Comparison of ENCODE assay signal across 11 mouse cellular contexts in the genomic region with DNA sequence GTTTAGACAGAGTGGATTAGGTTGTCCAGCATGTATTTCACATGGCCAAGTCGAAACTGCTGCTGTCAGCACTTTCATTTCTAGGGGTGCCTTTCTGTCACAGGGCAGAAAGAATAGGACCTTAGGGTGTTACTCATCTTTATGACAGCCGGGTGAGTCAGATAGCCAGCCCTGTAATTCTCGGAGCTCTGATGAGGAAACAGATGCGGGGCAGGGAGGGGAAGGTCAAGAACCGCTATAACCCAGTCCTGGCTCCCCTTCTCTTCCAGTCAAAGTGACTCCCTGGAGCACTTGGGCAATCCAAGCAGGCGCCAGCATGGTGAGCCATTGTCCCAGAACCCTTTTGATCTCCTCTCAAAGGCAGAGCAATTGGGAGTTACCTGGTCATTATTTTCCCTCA.
DNase-seq lines count a peak whose midpoint lies in the region; ATAC-seq and TF ChIP-seq lines count a peak whose summit lies in the region.
"Had no signal": no experiment of that assay in that cellular context is flagged by ENCODE, and none has a peak within 500 bp of the region (broad histone marks: within the 10 kb centered on the region; RNA-seq: fewer than 3 reads in every experiment).

No protein-coding gene starts in this region.

- peak; percentile 58 for ATAC-seq in granulocyte monocyte progenitor cell, adult 5-6 weeks (replicated peaks; ENCODE audit: poor library complexity, severe bottlenecking)
- ATAC-seq in midbrain, embryonic 16.5 days, result no peak
- ATAC-seq: midbrain, embryonic 15.5 days had no signal

- H3K9ac ChIP-seq in MEL (ENCODE audit: control insufficient read depth, low read depth, low read length, poor library complexity, severe bottlenecking), result no peak overlapping the region
- H3K9ac ChIP-seq in midbrain, embryonic 16.5 days (ENCODE audit: low read depth, low read length), result no peak overlapping the region
- H3K9ac ChIP-seq: midbrain, embryonic 15.5 days had no signal

- no peak for TF ChIP-seq CTCF in kidney, adult 2 months (conservative IDR thresholded peaks at IDR 0.05; ENCODE audit: insufficient read depth, insufficient read length, low read depth, low read length)
- TF ChIP-seq CTCF in MEL (IDR thresholded peaks at IDR 0.05 in 2 of 3, conservative IDR thresholded peaks at IDR 0.05 in 1 of 3; ENCODE audit: control insufficient read depth in 1 of 3, insufficient read depth in 1 of 3, low read depth in 2 of 3, low read length in 3 of 3, poor library complexity in 1 of 3, severe bottlenecking in 1 of 3), result no peak

- H3K27me3 ChIP-seq in kidney, adult 2 months (replicated peaks; ENCODE audit: control insufficient read depth, insufficient read depth, low read length), result no peaks in the 10 kb centered on the region
- no peaks in the 10 kb centered on the region for H3K27me3 ChIP-seq in MEL (ENCODE audit: control insufficient read depth in 1 of 2, insufficient read depth in 2 of 2, low read length in 2 of 2)
- no peaks in the 10 kb centered on the region for H3K27me3 ChIP-seq in midbrain, embryonic 16.5 days (ENCODE audit: control insufficient read depth, insufficient read depth, low read depth, low read length)
- H3K27me3 ChIP-seq: midbrain, embryonic 15.5 days had no signal

- intact Hi-C loops in left cerebral cortex, postnatal 25 days (cut with DNase I), result no loop called here

- no peaks in the 10 kb centered on the region for H3K79me2 ChIP-seq in MEL (ENCODE audit: control insufficient read depth, insufficient read depth, low read length, poor library complexity)

- H3K27ac ChIP-seq in kidney, adult 2 months (ENCODE audit: insufficient read depth, low read depth, low read length), result no peak overlapping the region
- H3K27ac ChIP-seq in MEL (ENCODE audit: control insufficient read depth, low read depth, low read length), result no peak overlapping the region
- H3K27ac ChIP-seq in midbrain, embryonic 16.5 days (ENCODE audit: low read length), result no peak overlapping the region
- H3K27ac ChIP-seq: midbrain, embryonic 15.5 days had no signal

- TF ChIP-seq RAD21 in MEL (IDR thresholded peaks at IDR 0.05; ENCODE audit: low read depth, low read length), result no peak

- peak; percentile 43 for DNase-seq in kidney, adult 2 months
- DNase-seq in kidney, adult 8-10 months, result no peak
- DNase-seq in MEL (ENCODE audit: low read depth, low spot score) (peak; percentile 37), MN1 (ENCODE audit: low spot score) (no peak)
- DNase-seq in monocyte, adult 2 months (ENCODE audit: low read depth in 1 of 2, low spot score in 2 of 2), result peak; percentile 21 to 23
- DNase-seq in left cerebral cortex, postnatal 25 days (ENCODE audit: low spot score in 2 of 2), result no peak
- DNase-seq: cerebellum, postnatal 36 days; thymus, postnatal 14 days had no signal

- no peak overlapping the region for H3K4me2 ChIP-seq in midbrain, embryonic 16.5 days (ENCODE audit: low read length)
- H3K4me2 ChIP-seq: midbrain, embryonic 15.5 days had no signal

- no peak overlapping the region for H3K4me3 ChIP-seq in kidney, adult 2 months (ENCODE audit: insufficient read depth, low read depth, low read length)
- no peak overlapping the region for H3K4me3 ChIP-seq in MEL (ENCODE audit: control insufficient read depth in 1 of 2, insufficient read depth in 1 of 2, low read depth in 2 of 2, low read length in 2 of 2)
- H3K4me3 ChIP-seq in midbrain, embryonic 16.5 days (ENCODE audit: low read depth, low read length), result no peak overlapping the region
- H3K4me3 ChIP-seq: midbrain, embryonic 15.5 days had no signal

- 52% methylated on average over 6 of the region's 6 CpGs for WGBS in kidney, adult 2 months
- WGBS in midbrain, embryonic 16.5 days, result 73% methylated on average over 6 of the region's 6 CpGs

- no peaks in the 10 kb centered on the region for H3K9me3 ChIP-seq in MEL (replicated peaks; ENCODE audit: insufficient read depth, low read length)
- no peaks in the 10 kb centered on the region for H3K9me3 ChIP-seq in midbrain, embryonic 16.5 days (replicated peaks; ENCODE audit: control insufficient read depth, low read length, poor library complexity, severe bottlenecking)
- H3K9me3 ChIP-seq: midbrain, embryonic 15.5 days had no signal

- no peaks in the 10 kb centered on the region for H3K36me3 ChIP-seq in kidney, adult 2 months (ENCODE audit: control insufficient read depth, insufficient read depth, low read length)
- H3K36me3 ChIP-seq in MEL (ENCODE audit: control insufficient read depth in 1 of 2, insufficient read depth in 2 of 2, low read length in 2 of 2), result peaks cover 0 to 15% of the 10 kb centered on the region in 2 experiments; a peak in 2 of 4 replicates
- no peaks in the 10 kb centered on the region for H3K36me3 ChIP-seq in midbrain, embryonic 16.5 days (ENCODE audit: control insufficient read depth, insufficient read depth, low read length)
- H3K36me3 ChIP-seq: midbrain, embryonic 15.5 days had no signal

- TF ChIP-seq POLR2A in kidney, adult 2 months (IDR thresholded peaks at IDR 0.05; ENCODE audit: low read depth, low read length), result no peak
- no peak for TF ChIP-seq POLR2A in MEL (IDR thresholded peaks at IDR 0.05; ENCODE audit: control insufficient read depth in 1 of 2, insufficient read depth in 1 of 2, low read depth in 1 of 2, low read length in 2 of 2, poor library complexity in 1 of 2)

- no peaks in the 10 kb centered on the region for H3K4me1 ChIP-seq in kidney, adult 2 months (ENCODE audit: control insufficient read depth, insufficient read depth, low read length)
- H3K4me1 ChIP-seq in MEL (ENCODE audit: control insufficient read depth in 1 of 2, insufficient read depth in 2 of 2, low read length in 2 of 2), result peaks cover 10 to 29% of the 10 kb centered on the region in 2 experiments
- no peaks in the 10 kb centered on the region for H3K4me1 ChIP-seq in midbrain, embryonic 16.5 days (ENCODE audit: control insufficient read depth, insufficient read depth, low read length)
- H3K4me1 ChIP-seq: midbrain, embryonic 15.5 days had no signal

- no peak for TF ChIP-seq EP300 in MEL (IDR thresholded peaks at IDR 0.05; ENCODE audit: low read depth in 1 of 2, low read length in 2 of 2)

TF ChIP-seq in MEL, 35 proteins besides CTCF, POLR2A, EP300 and RAD21:
- TF ChIP-seq POLR2AphosphoS2 (IDR thresholded peaks at IDR 0.05; ENCODE audit: low read length) (no peak), TAL1 (IDR thresholded peaks at IDR 0.05; ENCODE audit: low read length) (peak; percentile 18; the same call in 1 of the 2 replicates), MAFK (IDR thresholded peaks at IDR 0.05; ENCODE audit: borderline replicate concordance, low read depth, low read length) (peak; percentile 84), ETS1 (IDR thresholded peaks at IDR 0.05; ENCODE audit: low read depth, low read length) (0 out of 2 replicates have a peak, but pooled peaks have one; percentile 32)

Comparison
In these comparisons a context has a peak if more than half of its experiments do, and no peak if none do; other contexts are left out.
1. DNase-seq: peak in kidney, adult 2 months (single experiment), MEL (single experiment) and monocyte, adult 2 months (2 of 2); none in kidney, adult 8-10 months (0 of 2), MN1 (single experiment) and left cerebral cortex, postnatal 25 days (0 of 2).